Mouse (Mus musculus) thymus, adult 2 months (tissue): Measurements from ENCODE around the gene Map3k5. TPM values are rescaled to one million over a fixed set of nuclear protein-coding genes. Genes with fewer than 3 reads are reported as not detected.

ENCODE experiments used
- DNase-seq: peaks from one replicate; pipeline ENCODE4 v3.0.0; 2021
- H3K27ac ChIP-seq: fragments of 200-500 bp; 2 replicates; pipeline ENCODE4 v1.5.1; 2012; ENCODE audit warnings: low read length, control low read depth; ENCODE audit not compliant: control insufficient read depth, insufficient read depth
- H3K27me3 ChIP-seq: fragments of 200-500 bp; 2 replicates; pipeline ENCODE4 v1.6.1; 2012; ENCODE audit warnings: mild to moderate bottlenecking, low read length, moderate library complexity, mixed read lengths; ENCODE audit not compliant: control insufficient read depth, insufficient read depth
- H3K36me3 ChIP-seq: fragments of 200-500 bp; 2 replicates; pipeline ENCODE4 v1.6.1; 2012; ENCODE audit warnings: mild to moderate bottlenecking, low read length, moderate library complexity; ENCODE audit not compliant: control insufficient read depth, insufficient read depth
- H3K4me1 ChIP-seq: fragments of 200-500 bp; replicated peaks from 2 replicates; pipeline ENCODE4 v1.6.1; 2012; ENCODE audit warnings: low read length; ENCODE audit not compliant: control insufficient read depth, insufficient read depth
- H3K4me3 ChIP-seq: fragments of 200-500 bp; 2 replicates; pipeline ENCODE4 v1.5.1; 2012; ENCODE audit warnings: mild to moderate bottlenecking, low read length, control low read depth, moderate library complexity; ENCODE audit not compliant: control insufficient read depth, insufficient read depth
- CTCF ChIP-seq: fragments of 200-500 bp; IDR thresholded peaks from 2 replicates; pipeline ENCODE4 v1.5.1; 2012; ENCODE audit warnings: mild to moderate bottlenecking, control low read depth, low read length, moderate library complexity, borderline replicate concordance; ENCODE audit not compliant: control insufficient read depth, poor library complexity, insufficient read depth; ENCODE audit errors: extremely low read depth
- POLR2A ChIP-seq: fragments of 200-500 bp; IDR thresholded peaks from 2 replicates; pipeline ENCODE4 v1.6.1; 2012; ENCODE audit warnings: mild to moderate bottlenecking, low read length, control low read depth, moderate library complexity; ENCODE audit not compliant: control insufficient read depth, poor library complexity, insufficient read depth; ENCODE audit errors: extremely low read depth
- WGBS: fragments of 180-500 bp; shearing (Covaris S2); methylation state at CpG from one replicate; pipeline ENCODE4 v1.1.7; 2018; 5-methylcytosine and 5-hydroxymethylcytosine counted together
- polyA plus RNA-seq: library from polyadenylated mRNA; depleted of rRNA; stranded (reverse); fragments of >200 nt; gene quantifications from 2 replicates; pipeline ENCODE4 v1.2.3, GENCODE M21; 2012

Map3k5 gene
- polyA plus RNA-seq, 1 experiment, result 3.5 TPM

- DNase-seq, result no peak
- no peak for TF ChIP-seq POLR2A
- TF ChIP-seq CTCF, result no peak
- Histone ChIP-seq H3K4me1 (no peaks in the 10 kb centered on the region), H3K27me3 (no peaks in the 10 kb centered on the region), H3K4me3 (no peak overlapping the region), H3K36me3 (no peaks in the 10 kb centered on the region), H3K27ac (no peak overlapping the region)
- WGBS, result 97% methylated on average over 2 of the region's 2 CpGs
Observed at GRCm38 (mm10) chr10:20078350-20078749, 144.1 kb downstream of the Map3k5 start.

- WGBS, result 95% methylated on average over 2 of the region's 2 CpGs
Observed at GRCm38 (mm10) chr10:20087841-20088240, 153.6 kb downstream of the Map3k5 start.

GRCm38 (mm10) chr10:20089026-20089425, 154.8 kb downstream of the Map3k5 start:
- no peaks in the 10 kb centered on the region for H3K4me1 ChIP-seq
- H3K4me3 ChIP-seq, result no peak overlapping the region
- H3K27ac ChIP-seq, result no peak overlapping the region
- H3K27me3 ChIP-seq, result no peaks in the 10 kb centered on the region
- DNase-seq, result no peak
- WGBS, result 79% methylated on average over 3 of the region's 3 CpGs
- TF ChIP-seq POLR2A (no peak), CTCF (no peak)
- no peaks in the 10 kb centered on the region for H3K36me3 ChIP-seq

More at GRCm38 (mm10) chr10:20087841-20088240, 153.6 kb downstream of the Map3k5 start:
- no peak for TF ChIP-seq POLR2A
- no peak for TF ChIP-seq CTCF
- Histone ChIP-seq H3K27me3 (no peaks in the 10 kb centered on the region), H3K4me3 (no peak overlapping the region), H3K4me1 (no peaks in the 10 kb centered on the region), H3K36me3 (no peaks in the 10 kb centered on the region), H3K27ac (no peak overlapping the region)
- no peak for DNase-seq

- Histone ChIP-seq H3K36me3 (no peaks in the 10 kb centered on the region), H3K27ac (no peak overlapping the region), H3K27me3 (no peaks in the 10 kb centered on the region), H3K4me3 (no peak overlapping the region), H3K4me1 (no peaks in the 10 kb centered on the region)
- WGBS, result 96% methylated on average over 11 of the region's 11 CpGs
- TF ChIP-seq CTCF (no peak), POLR2A (no peak)
- no peak for DNase-seq
Observed at GRCm38 (mm10) chr10:20090171-20090570, 155.9 kb downstream of the Map3k5 start.

- H3K27ac ChIP-seq, result no peak overlapping the region
- no peak for DNase-seq
- no peaks in the 10 kb centered on the region for H3K36me3 ChIP-seq
- no peak overlapping the region for H3K4me3 ChIP-seq
- TF ChIP-seq POLR2A, result no peak
- TF ChIP-seq CTCF, result no peak
- no peaks in the 10 kb centered on the region for H3K27me3 ChIP-seq
- no peaks in the 10 kb centered on the region for H3K4me1 ChIP-seq
- WGBS, result 100% methylated on average over 2 of the region's 2 CpGs
Observed at GRCm38 (mm10) chr10:20091416-20091815, 157.1 kb downstream of the Map3k5 start.

GRCm38 (mm10) chr10:20092371-20092770, 158.1 kb downstream of the Map3k5 start:
- Histone ChIP-seq H3K27me3 (no peaks in the 10 kb centered on the region), H3K4me3 (no peak overlapping the region), H3K4me1 (no peaks in the 10 kb centered on the region), H3K27ac (no peak overlapping the region), H3K36me3 (no peaks in the 10 kb centered on the region)
- 95% methylated on average over 3 of the region's 3 CpGs for WGBS
- TF ChIP-seq CTCF (no peak), POLR2A (no peak)
- DNase-seq, result no peak

- H3K27ac ChIP-seq, result no peak overlapping the region
- H3K27me3 ChIP-seq, result no peaks in the 10 kb centered on the region
- WGBS, result 99% methylated on average over 6 of the region's 6 CpGs
- peaks cover 10% of the 10 kb centered on the region for H3K4me1 ChIP-seq
- H3K36me3 ChIP-seq, result no peaks in the 10 kb centered on the region
- DNase-seq, result no peak
- TF ChIP-seq POLR2A (no peak), CTCF (no peak)
- no peak overlapping the region for H3K4me3 ChIP-seq
Observed at GRCm38 (mm10) chr10:20101456-20101855, 167.2 kb downstream of the Map3k5 start.
